Mouse (Mus musculus) thymus, adult 18-20 months (tissue): Measurements from ENCODE around the gene Clrn2.
"Not testable (repeated sequence)": the region's sequence is repeated elsewhere in the genome, so short reads cannot be mapped to it uniquely, and the experiment has no call there.

Experiments used
- DNase-seq, 2 experiments: peaks; one replicate each; pipeline ENCODE4 v3.0.0; 2022; ENCODE audit warnings: mixed read lengths in 2 of 2

Clrn2 gene

GRCm38 (mm10) chr5:45453451-45453850, at the start of gene Clrn2:
Gene Clrn2, plus strand, starts transcription at chr5:45453751.
- no peak for DNase-seq

GRCm38 (mm10) chr5:45406129-45406528, 47.4 kb upstream of the Clrn2 start:
- no peak for DNase-seq

GRCm38 (mm10) chr5:45416478-45416877, 37.1 kb upstream of the Clrn2 start:
- DNase-seq: no peak

GRCm38 (mm10) chr5:45417859-45418443, 35.6 kb upstream of the Clrn2 start:
- no peak for DNase-seq

- no peak for DNase-seq
These were observed 33.5 kb upstream of the Clrn2 start for GRCm38 (mm10) chr5:45419841-45420638.

- DNase-seq: no peak
These were observed 31.4 kb upstream of the Clrn2 start for GRCm38 (mm10) chr5:45421881-45422844.

GRCm38 (mm10) chr5:45424021-45424886, 29.3 kb upstream of the Clrn2 start:
- no peak for DNase-seq

- DNase-seq: not testable (repeated sequence)
These were observed 27.8 kb upstream of the Clrn2 start for GRCm38 (mm10) chr5:45425771-45426170.

GRCm38 (mm10) chr5:45426416-45427034, 27.0 kb upstream of the Clrn2 start:
- DNase-seq: no peak

GRCm38 (mm10) chr5:45427891-45428290, 25.7 kb upstream of the Clrn2 start:
- DNase-seq: no peak

GRCm38 (mm10) chr5:45435967-45436950, 17.3 kb upstream of the Clrn2 start:
- no peak for DNase-seq

GRCm38 (mm10) chr5:45437826-45438225, 15.7 kb upstream of the Clrn2 start:
- no peak for DNase-seq

- DNase-seq: no peak
These were observed 15.2 kb upstream of the Clrn2 start for GRCm38 (mm10) chr5:45438301-45438700.

GRCm38 (mm10) chr5:45441124-45441523, 12.4 kb upstream of the Clrn2 start:
- no peak for DNase-seq

GRCm38 (mm10) chr5:45441745-45442144, 11.8 kb upstream of the Clrn2 start:
- DNase-seq: no peak

GRCm38 (mm10) chr5:45444130-45444832, 9.3 kb upstream of the Clrn2 start:
- no peak for DNase-seq

GRCm38 (mm10) chr5:45448676-45449075, 4.9 kb upstream of the Clrn2 start:
- no peak for DNase-seq

- DNase-seq: no peak
These were observed 4.3 kb upstream of the Clrn2 start for GRCm38 (mm10) chr5:45449206-45449605.

- peak; percentile 90 to 96 for DNase-seq
These were observed 3.5 kb upstream of the Clrn2 start, which contains the start of gene Qdpr for GRCm38 (mm10) chr5:45449831-45450716. Gene Qdpr, minus strand, starts transcription at chr5:45450236.
